Mouse (Mus musculus): ENCODE data around the gene Gm15127. TPM values are rescaled to one million over a fixed set of nuclear protein-coding genes. Genes with fewer than 3 reads are reported as not detected.
"Not testable (repeated sequence)": the region's sequence is repeated elsewhere in the genome, so short reads cannot be mapped to it uniquely, and the experiment has no call there.

The Gm15127 gene
- not detected in 2 replicates for polyA plus RNA-seq (2011; ENCODE audit: insufficient read length, low read depth, missing spikeins)

DNA sequence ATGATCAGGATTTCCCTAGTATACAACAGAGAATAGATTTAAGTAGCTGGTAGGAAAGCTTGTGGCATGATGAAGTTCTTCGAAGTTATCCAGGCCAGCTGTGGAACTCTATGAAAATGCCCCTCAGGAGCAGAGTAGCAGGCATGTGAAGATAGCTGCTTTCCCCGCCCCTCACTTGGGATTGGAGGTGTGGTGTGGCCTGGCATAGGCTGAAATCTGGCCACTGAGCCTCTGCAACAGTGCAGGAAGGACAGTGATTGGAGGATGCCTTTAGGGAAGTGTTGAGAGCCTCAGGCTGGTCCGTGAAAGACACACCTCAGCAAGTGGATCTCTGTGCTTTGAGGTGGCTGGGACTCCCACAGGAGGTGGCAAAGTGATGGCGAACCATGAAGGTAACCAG, at the start of gene Gm15127:
Gm15127 (plus strand) TSS at position 301 of the 400 bp plus-strand sequence.
- H3K27ac ChIP-seq (ENCODE audit: insufficient read depth, low read length); H3K4me3 ChIP-seq (ENCODE audit: insufficient read depth, low read length); H3K4me1 ChIP-seq (ENCODE audit: control insufficient read depth, insufficient read depth, low read length): not testable (repeated sequence)

DNA sequence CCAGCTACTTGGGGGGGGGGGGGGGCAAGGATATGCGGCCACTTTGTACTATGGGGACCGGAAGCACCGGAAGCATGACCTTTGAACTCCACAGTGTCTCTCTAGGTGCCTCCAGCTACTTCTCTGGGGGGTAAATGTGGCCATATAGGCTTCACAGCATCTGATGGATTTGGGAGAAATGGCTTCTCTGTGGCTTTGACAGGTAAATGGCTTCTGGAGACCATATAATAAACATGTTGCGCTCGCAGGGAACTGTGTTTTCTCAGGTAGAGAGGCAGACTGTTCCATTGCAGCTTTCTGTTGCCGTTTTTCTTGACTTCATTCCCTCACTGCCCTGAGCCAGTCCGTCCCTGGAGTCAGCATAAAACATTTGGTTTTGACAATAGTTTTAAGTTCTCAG, 48.3 kb upstream of the Gm15127 start, which contains the start of gene Gm8334:
Gm8334 (minus strand) TSS at position 101 of the 400 bp plus-strand sequence.
- not testable (repeated sequence) for H3K4me1 ChIP-seq (ENCODE audit: control insufficient read depth, insufficient read depth, low read length); H3K4me3 ChIP-seq (ENCODE audit: insufficient read depth, low read length); H3K27ac ChIP-seq (ENCODE audit: insufficient read depth, low read length)

- not testable (repeated sequence) for H3K27ac ChIP-seq (ENCODE audit: insufficient read depth, low read length); H3K4me3 ChIP-seq (ENCODE audit: insufficient read depth, low read length); H3K4me1 ChIP-seq (ENCODE audit: control insufficient read depth, insufficient read depth, low read length)
These were observed 12.9 kb downstream of the Gm15127 start for GRCm38 (mm10) chrX:148676290-148676689.

Other genes with a start within 250 kb of the Gm15127 start
- not detected in 2 replicates for gene Gm15114, start 174.6 kb upstream of the Gm15127 start, polyA plus RNA-seq (2011; ENCODE audit: insufficient read length, low read depth, missing spikeins)
- not detected in 2 replicates for gene Gm8334, start 48.4 kb upstream of the Gm15127 start, polyA plus RNA-seq (2011; ENCODE audit: insufficient read length, low read depth, missing spikeins)
- not detected in 2 replicates for gene Luzp4, start 194.0 kb downstream of the Gm15127 start, polyA plus RNA-seq (2011; ENCODE audit: insufficient read length, low read depth, missing spikeins)